Mouse (Mus musculus) liver, postnatal 0 days (tissue): ENCODE results near the gene Zfp456. TPM values are rescaled to one million over a fixed set of nuclear protein-coding genes. Genes with fewer than 3 reads are reported as not detected.
A peak's percentile ranks its signal among the peaks of the same experiment; 100 is the strongest.
"Not testable (repeated sequence)": the region's sequence is repeated elsewhere in the genome, so short reads cannot be mapped to it uniquely, and the experiment has no call there.

ENCODE experiments used
- ATAC-seq: fragments of 200-750 bp; cut with Nextera tagmentation; 2 replicates; pipeline ENCODE4 v1.8.0; 2017; ENCODE audit warnings: mild to moderate bottlenecking, moderate library complexity
- DNase-seq: peaks from one replicate; pipeline ENCODE4 v3.0.0-alpha.2; 2016
- H3K27ac ChIP-seq: fragments of 300-500 bp; sonication (generic); 2 replicates; pipeline ENCODE4 v1.5.1; 2014; ENCODE audit warnings: antibody characterized with exemption, moderate library complexity, mild to moderate bottlenecking, low read depth
- H3K27me3 ChIP-seq: fragments of 300-500 bp; sonication (generic); 2 replicates; pipeline ENCODE4 v1.6.1; 2014; ENCODE audit warnings: low read length, control low read depth, mixed read lengths; ENCODE audit not compliant: insufficient read depth
- H3K36me3 ChIP-seq: fragments of 300-500 bp; sonication (generic); replicated peaks from 2 replicates; pipeline ENCODE4 v1.6.1; 2014; ENCODE audit warnings: mild to moderate bottlenecking, control low read depth, low read length, moderate library complexity, mixed read lengths; ENCODE audit not compliant: insufficient read depth
- H3K4me1 ChIP-seq: fragments of 300-500 bp; sonication (generic); 2 replicates; pipeline ENCODE4 v1.6.1; 2014; ENCODE audit warnings: antibody characterized with exemption, mild to moderate bottlenecking, control low read depth; ENCODE audit not compliant: insufficient read depth
- H3K4me2 ChIP-seq: fragments of 300-500 bp; sonication (generic); 2 replicates; pipeline ENCODE4 v1.6.1; 2014; ENCODE audit warnings: low read depth, mild to moderate bottlenecking, low read length, moderate library complexity, mixed read lengths
- H3K4me3 ChIP-seq: fragments of 300-500 bp; sonication (generic); 2 replicates; pipeline ENCODE4 v1.5.1; 2014; ENCODE audit warnings: low read depth, low read length
- H3K9ac ChIP-seq: fragments of 300-500 bp; sonication (generic); replicated peaks from 2 replicates; pipeline ENCODE4 v1.6.1; 2014; ENCODE audit warnings: mild to moderate bottlenecking, moderate library complexity
- H3K9me3 ChIP-seq: fragments of 300-500 bp; sonication (generic); 2 replicates; pipeline ENCODE4 v1.6.1; 2016; ENCODE audit warnings: mild to moderate bottlenecking, control low read depth, low read length, mixed read lengths
- CTCF ChIP-seq: sonication (generic); IDR thresholded peaks from 2 replicates; pipeline ENCODE4 v1.5.1; 2016; ENCODE audit warnings: antibody characterized with exemption, low read depth
- EP300 ChIP-seq: IDR thresholded peaks from 2 replicates; pipeline ENCODE4 v1.6.1; 2016; ENCODE audit warnings: antibody characterized with exemption, low read depth, mild to moderate bottlenecking
- WGBS: fragments of 180-500 bp; shearing (Covaris S2); extraction: QIAGEN DNeasy Blood & Tissue Kit; methylation state at CpG from one replicate; pipeline ENCODE4 v1.1.7; 2014; ENCODE audit not compliant: insufficient replicate concordance; 5-methylcytosine and 5-hydroxymethylcytosine counted together
- polyA plus RNA-seq: library from polyadenylated mRNA; unstranded; fragments of >200 nt; fragmentation: Nextera tagmentation; extraction: Ambion mirVana; gene quantifications from 2 replicates; pipeline ENCODE4 v1.2.1, GENCODE M21; 2015

Gene Zfp456
- polyA plus RNA-seq, 1 experiment from 2014 or later, result 0.41 TPM

DNA sequence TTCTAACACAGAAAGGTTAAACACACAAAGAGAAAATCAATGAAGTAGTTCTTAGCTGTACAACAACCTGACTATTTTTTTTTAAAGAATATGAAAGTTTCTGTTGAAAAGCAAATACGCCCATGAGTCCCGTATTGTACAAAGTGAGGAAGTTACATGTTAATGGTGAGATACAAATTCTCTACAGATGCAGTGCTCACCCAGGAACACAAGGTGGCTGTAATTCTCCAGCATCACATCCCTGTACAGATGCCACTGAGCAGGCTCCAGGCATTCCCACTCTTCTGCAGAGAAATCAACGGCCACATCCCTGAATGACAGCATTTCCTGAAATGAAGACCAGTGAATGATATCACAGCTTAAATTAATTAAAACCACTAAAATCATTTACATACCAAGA lies 38.0 kb upstream of the Zfp456 start:
- H3K9ac ChIP-seq, DNase-seq, H3K27me3 ChIP-seq, H3K9me3 ChIP-seq, H3K27ac ChIP-seq, H3K36me3 ChIP-seq, ATAC-seq, H3K4me2 ChIP-seq, H3K4me3 ChIP-seq, H3K4me1 ChIP-seq: not testable (repeated sequence)
- TF ChIP-seq CTCF, result peak; percentile 49
- WGBS, result 55% methylated on average over 3 of the region's 3 CpGs

DNA sequence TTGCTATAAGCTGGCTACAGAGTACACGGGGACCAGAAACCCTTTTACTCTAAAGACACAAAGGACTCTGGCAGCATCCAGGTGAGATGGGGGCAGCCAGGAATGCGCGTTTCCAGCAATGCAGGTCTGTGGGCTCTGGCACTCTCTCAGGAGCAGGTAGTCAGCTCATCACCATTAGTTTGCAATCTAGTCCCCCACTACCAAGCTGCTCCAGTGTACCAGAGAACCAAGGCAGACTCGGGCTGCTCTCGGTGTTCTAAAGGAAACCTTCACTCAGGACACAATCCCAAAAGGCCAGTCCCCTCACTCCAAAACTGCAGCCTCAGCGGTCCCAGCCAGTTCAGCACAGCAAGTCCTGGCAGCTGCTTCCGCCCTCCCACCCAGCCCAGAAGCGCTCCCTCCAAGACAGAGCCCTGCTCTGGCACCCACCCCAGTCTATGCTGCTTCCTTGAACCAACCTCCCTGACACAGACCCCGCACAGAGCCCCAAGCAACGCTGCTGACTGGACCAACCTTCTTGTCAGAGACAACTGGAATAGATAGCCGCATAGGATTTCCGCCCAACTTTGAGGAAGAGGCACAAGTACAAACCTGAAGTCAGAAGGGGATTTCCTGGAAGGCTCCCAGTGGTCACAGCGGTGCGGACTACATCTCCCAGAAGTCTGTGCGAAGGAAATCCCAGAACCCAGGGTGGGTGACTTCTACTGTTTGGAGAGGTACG lies 23.7 kb upstream of the Zfp456 start, which contains the start of gene Zfp429:
Gene Zfp429 (minus strand): TSS at position 637 of the 721 bp plus-strand sequence.
- not testable (repeated sequence) for H3K27me3 ChIP-seq, H3K4me1 ChIP-seq, H3K9me3 ChIP-seq, H3K36me3 ChIP-seq
- ATAC-seq (peak; percentile 93), DNase-seq (peak; percentile 70)
- WGBS, result 2% methylated on average over 14 of the region's 16 CpGs
- Histone ChIP-seq H3K4me2 (peak within 1 kb of the TSS; percentile 77), H3K9ac (peak within 1 kb of the TSS; percentile 58), H3K27ac (peak within 1 kb of the TSS; percentile 76), H3K4me3 (peak within 1 kb of the TSS; percentile 60)

GRCm38 (mm10) chr13:67376255-67376654 lies 645 bp upstream of the Zfp456 start:
- H3K9me3 ChIP-seq, result not testable (repeated sequence)

DNA sequence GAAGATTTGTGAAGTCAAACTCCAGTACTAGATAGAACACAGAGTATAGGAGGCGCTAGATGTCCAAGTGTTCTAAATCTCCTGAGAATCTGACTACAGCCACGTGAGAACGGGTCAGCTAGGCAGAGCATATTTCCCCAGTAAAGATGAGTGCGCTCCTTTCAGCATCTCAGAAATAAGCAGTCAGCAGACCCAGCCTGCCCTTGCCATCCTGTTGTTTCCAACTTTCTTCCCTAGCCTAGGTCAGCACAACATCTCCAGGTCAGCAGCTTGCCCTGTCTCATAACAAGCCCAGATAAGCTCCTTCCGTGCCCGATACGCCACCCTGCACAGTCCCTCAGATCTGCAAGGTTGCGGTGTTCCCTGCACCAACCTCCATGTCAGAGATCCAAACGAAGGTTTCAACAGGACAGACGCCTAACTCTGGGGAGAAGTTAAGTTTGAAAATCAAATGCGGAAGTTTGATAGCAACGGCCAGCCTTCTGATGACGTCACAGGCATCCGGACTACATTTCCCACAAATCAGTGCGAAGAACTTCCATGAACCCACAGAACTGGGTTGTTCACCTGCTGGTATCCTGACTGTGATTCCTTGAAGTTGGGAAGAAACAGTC lies 15.4 kb downstream of the Zfp456 start, which contains the start of the genes Gm28044 and Zfp953:
Gene Gm28044 (minus strand): TSS at position 406 of the 614 bp plus-strand sequence.
Gene Zfp953 (minus strand): TSS at position 475 of the 614 bp plus-strand sequence.
- peaks cover 11% of the 10 kb centered on the region for H3K4me1 ChIP-seq
- under 1% methylated on average over 15 of the region's 15 CpGs for WGBS
- H3K4me3 ChIP-seq, result peak within 1 kb of the TSS; percentile 91
- TF ChIP-seq CTCF, result peak; percentile 41
- TF ChIP-seq EP300, result no peak
- no peaks in the 10 kb centered on the region for H3K9me3 ChIP-seq
- H3K36me3 ChIP-seq, result no peaks in the 10 kb centered on the region
- DNase-seq, result peak; percentile 90
- peak within 1 kb of the TSS; percentile 85 for H3K9ac ChIP-seq
- H3K27me3 ChIP-seq, result no peaks in the 10 kb centered on the region
- H3K27ac ChIP-seq, result peak within 1 kb of the TSS; percentile 90
- peak within 1 kb of the TSS; percentile 81 for H3K4me2 ChIP-seq
- ATAC-seq, result peak; percentile 93

More at GRCm38 (mm10) chr13:67376255-67376654, 645 bp upstream of the Zfp456 start:
- ATAC-seq, H3K9ac ChIP-seq, H3K4me2 ChIP-seq, H3K4me1 ChIP-seq, H3K27ac ChIP-seq, DNase-seq, H3K36me3 ChIP-seq, H3K4me3 ChIP-seq, H3K27me3 ChIP-seq: not testable (repeated sequence)
- TF ChIP-seq CTCF, result peak; percentile 32
- 62% methylated on average over 3 of the region's 3 CpGs for WGBS

DNA sequence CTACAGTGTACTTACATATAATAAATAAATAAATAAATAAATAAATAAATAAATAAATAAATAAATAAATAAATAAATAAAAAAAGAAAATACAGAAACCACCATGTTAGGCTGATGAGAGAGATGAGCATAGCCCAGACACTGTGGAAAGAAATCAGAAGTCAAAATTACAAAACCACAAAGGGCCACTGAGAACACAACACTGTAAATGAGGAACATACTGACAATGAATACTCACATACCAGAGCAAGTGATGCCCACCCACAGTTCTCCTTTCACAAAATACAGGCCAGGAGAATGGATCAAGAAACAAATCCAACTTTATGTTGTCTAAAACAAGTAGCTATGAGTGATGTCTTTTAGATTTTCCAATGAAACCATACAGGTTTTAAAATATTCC lies 23.8 kb downstream of the Zfp456 start:
- TF ChIP-seq EP300, result no peak
- TF ChIP-seq CTCF, result no peak
- DNase-seq, result no peak
- no peak for ATAC-seq
- H3K4me2 ChIP-seq, result no peak overlapping the region
- H3K4me3 ChIP-seq, result no peak overlapping the region
- H3K9me3 ChIP-seq, result no peaks in the 10 kb centered on the region
- no peaks in the 10 kb centered on the region for H3K4me1 ChIP-seq
- H3K9ac ChIP-seq, result no peak overlapping the region
- H3K27ac ChIP-seq, result no peak overlapping the region
- no peaks in the 10 kb centered on the region for H3K27me3 ChIP-seq
- no peaks in the 10 kb centered on the region for H3K36me3 ChIP-seq

- DNase-seq (no peak), ATAC-seq (no peak)
- Histone ChIP-seq H3K9ac (no peak overlapping the region), H3K36me3 (peaks cover 18% of the 10 kb centered on the region), H3K4me3 (no peak overlapping the region), H3K4me2 (no peak overlapping the region), H3K9me3 (no peaks in the 10 kb centered on the region), H3K27me3 (no peaks in the 10 kb centered on the region), H3K4me1 (no peaks in the 10 kb centered on the region), H3K27ac (no peak overlapping the region)
- TF ChIP-seq CTCF, result no peak
- TF ChIP-seq EP300, result no peak
- 66% methylated on average over 2 of the region's 2 CpGs for WGBS
Observed at GRCm38 (mm10) chr13:67343422-67343821, 32.2 kb downstream of the Zfp456 start.
